ENCODE assay signal across 8 mouse cellular contexts in genomic region chr2:24950189-24950535, GRCm38 (mm10). TPM values are rescaled to one million over a fixed set of nuclear protein-coding genes. Genes with fewer than 3 reads are reported as not detected.
DNase-seq lines count a peak whose midpoint lies in the region; ATAC-seq lines count a peak whose summit lies in the region.

No protein-coding gene starts in this region.

- peak overlapping the region; percentile 83 for H3K4me2 ChIP-seq in kidney, embryonic 16.5 days (replicated peaks; ENCODE audit: low read depth, low read length)
- H3K4me2 ChIP-seq in forebrain, embryonic 15.5 days (replicated peaks) = peak overlapping the region; percentile 93
- peak overlapping the region; percentile 99 for H3K4me2 ChIP-seq in liver, embryonic 12.5 days

- peaks cover 34% of the 10 kb centered on the region for H3K36me3 ChIP-seq in kidney, embryonic 16.5 days (ENCODE audit: insufficient read depth, low read length)
- H3K36me3 ChIP-seq in forebrain, embryonic 15.5 days = peaks cover 34% of the 10 kb centered on the region
- H3K36me3 ChIP-seq in liver, embryonic 12.5 days = peaks cover 39% of the 10 kb centered on the region

- H3K27ac ChIP-seq in kidney, embryonic 16.5 days (ENCODE audit: low read length) = peak overlapping the region; percentile 62
- H3K27ac ChIP-seq in forebrain, embryonic 15.5 days (replicated peaks) = peak overlapping the region; percentile 11; the same call in 1 of the 2 replicates
- peak overlapping the region; percentile 85 for H3K27ac ChIP-seq in liver, embryonic 12.5 days

- peak; percentile 8 for ATAC-seq in kidney, embryonic 16.5 days (ENCODE audit: low FRiP score, low TSS enrichment)
- ATAC-seq in forebrain, embryonic 15.5 days (replicated peaks) = 0 out of 2 replicates have a peak, but pooled peaks have one; percentile 2
- no peak for ATAC-seq in liver, embryonic 12.5 days

- peak overlapping the region; percentile 92 for H3K9ac ChIP-seq in kidney, embryonic 16.5 days (replicated peaks; ENCODE audit: low read length)
- H3K9ac ChIP-seq in forebrain, embryonic 15.5 days (replicated peaks) = peak overlapping the region; percentile 84
- H3K9ac ChIP-seq in liver, embryonic 12.5 days = peak overlapping the region; percentile 89

- no peak for DNase-seq in kidney, adult 11 months
- DNase-seq in NIH3T3 (ENCODE audit: low read depth) = peak; percentile 31
- DNase-seq in retina, embryonic 14.5 days (ENCODE audit: low spot score) = peak; percentile 38
- no peak for DNase-seq in layer of hippocampus, adult 11-12 months (ENCODE audit: low spot score)
- no peak for DNase-seq in thymus, postnatal 0 days (ENCODE audit: low spot score)

- peak overlapping the region; percentile 77 for H3K4me3 ChIP-seq in kidney, embryonic 16.5 days (ENCODE audit: low read length)
- H3K4me3 ChIP-seq in forebrain, embryonic 15.5 days = peak overlapping the region; percentile 95
- H3K4me3 ChIP-seq in liver, embryonic 12.5 days = peak overlapping the region; percentile 95

- H3K27me3 ChIP-seq in kidney, embryonic 16.5 days (ENCODE audit: insufficient read depth, low read length) = 0 out of 2 replicates have a peak, but pooled peaks cover 2% of the 10 kb centered on the region
- H3K27me3 ChIP-seq in forebrain, embryonic 15.5 days = no peaks in the 10 kb centered on the region
- H3K27me3 ChIP-seq in liver, embryonic 12.5 days (replicated peaks) = no peaks in the 10 kb centered on the region

- WGBS in kidney, embryonic 16.5 days = under 1% methylated on average over 31 of the region's 31 CpGs
- 0% methylated on average over 31 of the region's 31 CpGs for WGBS in forebrain, embryonic 15.5 days
- WGBS in liver, embryonic 12.5 days (ENCODE audit: insufficient replicate concordance) = 0% methylated on average over 30 of the region's 31 CpGs

- no peaks in the 10 kb centered on the region for H3K9me3 ChIP-seq in kidney, embryonic 16.5 days (ENCODE audit: low read length)
- H3K9me3 ChIP-seq in forebrain, embryonic 15.5 days = no peaks in the 10 kb centered on the region
- H3K9me3 ChIP-seq in liver, embryonic 12.5 days (replicated peaks) = no peaks in the 10 kb centered on the region

- peaks cover 15% of the 10 kb centered on the region for H3K4me1 ChIP-seq in kidney, embryonic 16.5 days (ENCODE audit: insufficient read depth, low read length)
- H3K4me1 ChIP-seq in forebrain, embryonic 15.5 days = peaks cover 18% of the 10 kb centered on the region
- H3K4me1 ChIP-seq in liver, embryonic 12.5 days = peaks cover 55% of the 10 kb centered on the region

RNA-seq across cellular contexts. Expression of gene Zmynd19, which starts 0.6 kb away (rescaled TPM):
- 4.2 and 7.9 TPM in 2 replicates for polyA plus RNA-seq in kidney, embryonic 16.5 days (2015; fragmentation: Nextera tagmentation; extraction: Ambion mirVana)
- 21.5 and 22.6 TPM in 2 replicates for polyA plus RNA-seq in forebrain, embryonic 15.5 days (2015; fragmentation: Nextera tagmentation; extraction: Ambion mirVana)
- polyA plus RNA-seq in liver, embryonic 12.5 days (2016; fragmentation: Nextera tagmentation; extraction: Ambion mirVana) = 19.8 and 24.0 TPM in 2 replicates
- 16.1 TPM in 2 replicates for polyA plus RNA-seq in thymus, postnatal 0 days (2015; fragmentation: Nextera tagmentation; extraction: Ambion mirVana)

RNA-seq across cellular contexts. Expression of gene Dph7, which starts 12.0 kb away (rescaled TPM):
- 29.8 and 32.3 TPM in 2 replicates for polyA plus RNA-seq in kidney, embryonic 16.5 days (2015; fragmentation: Nextera tagmentation; extraction: Ambion mirVana)
- 42.7 and 44.7 TPM in 2 replicates for polyA plus RNA-seq in forebrain, embryonic 15.5 days (2015; fragmentation: Nextera tagmentation; extraction: Ambion mirVana)
- polyA plus RNA-seq in liver, embryonic 12.5 days (2016; fragmentation: Nextera tagmentation; extraction: Ambion mirVana) = 14.5 and 16.6 TPM in 2 replicates
- polyA plus RNA-seq in thymus, postnatal 0 days (2015; fragmentation: Nextera tagmentation; extraction: Ambion mirVana) = 25.1 and 27.9 TPM in 2 replicates

RNA-seq across cellular contexts. Expression of gene Arrdc1, which starts 15.1 kb away (rescaled TPM):
- polyA plus RNA-seq in kidney, embryonic 16.5 days (2015; fragmentation: Nextera tagmentation; extraction: Ambion mirVana) = 63.3 and 63.5 TPM in 2 replicates
- polyA plus RNA-seq in forebrain, embryonic 15.5 days (2015; fragmentation: Nextera tagmentation; extraction: Ambion mirVana) = 30.4 and 30.5 TPM in 2 replicates
- polyA plus RNA-seq in liver, embryonic 12.5 days (2016; fragmentation: Nextera tagmentation; extraction: Ambion mirVana) = 20.2 and 21.8 TPM in 2 replicates
- 67.1 and 67.9 TPM in 2 replicates for polyA plus RNA-seq in thymus, postnatal 0 days (2015; fragmentation: Nextera tagmentation; extraction: Ambion mirVana)

RNA-seq across cellular contexts. Expression of gene Mrpl41, which starts 24.7 kb away (rescaled TPM):
- 109 and 118 TPM in 2 replicates for polyA plus RNA-seq in kidney, embryonic 16.5 days (2015; fragmentation: Nextera tagmentation; extraction: Ambion mirVana)
- polyA plus RNA-seq in forebrain, embryonic 15.5 days (2015; fragmentation: Nextera tagmentation; extraction: Ambion mirVana) = 149 and 159 TPM in 2 replicates
- 109 and 113 TPM in 2 replicates for polyA plus RNA-seq in liver, embryonic 12.5 days (2016; fragmentation: Nextera tagmentation; extraction: Ambion mirVana)
- polyA plus RNA-seq in thymus, postnatal 0 days (2015; fragmentation: Nextera tagmentation; extraction: Ambion mirVana) = 175 and 188 TPM in 2 replicates

RNA-seq across cellular contexts. Expression of gene Pnpla7, which starts 25.7 kb away (rescaled TPM):
- 8.4 and 8.7 TPM in 2 replicates for polyA plus RNA-seq in kidney, embryonic 16.5 days (2015; fragmentation: Nextera tagmentation; extraction: Ambion mirVana)
- polyA plus RNA-seq in forebrain, embryonic 15.5 days (2015; fragmentation: Nextera tagmentation; extraction: Ambion mirVana) = 3.8 and 4.0 TPM in 2 replicates
- polyA plus RNA-seq in liver, embryonic 12.5 days (2016; fragmentation: Nextera tagmentation; extraction: Ambion mirVana) = 16.5 and 17.0 TPM in 2 replicates
- 14.1 and 19.8 TPM in 2 replicates for polyA plus RNA-seq in thymus, postnatal 0 days (2015; fragmentation: Nextera tagmentation; extraction: Ambion mirVana)

Comparison
In these comparisons a context has a peak if more than half of its experiments do, and no peak if none do; other contexts are left out.
1. H3K27ac ChIP-seq: peak in every context shown above with its lines; median percentile 85 in liver, embryonic 12.5 days; 62 in kidney, embryonic 16.5 days; 11 in forebrain, embryonic 15.5 days.
2. DNase-seq: peak in NIH3T3 (single experiment) and retina, embryonic 14.5 days (single experiment); none in kidney, adult 11 months (single experiment), layer of hippocampus, adult 11-12 months (single experiment) and thymus, postnatal 0 days (single experiment).
3. Peak in every context shown above with its lines, with median percentiles within 50 percentile points of each other: H3K4me2 ChIP-seq, H3K4me3 ChIP-seq and H3K9ac ChIP-seq.